Mouse (Mus musculus): ENCODE results near the gene Ubd.
"Not testable (repeated sequence)": the region's sequence is repeated elsewhere in the genome, so short reads cannot be mapped to it uniquely, and the experiment has no call there.

Gene Ubd

GRCm38 (mm10) chr17:37193656-37194055, at the start of gene Ubd:
Gene Ubd (plus strand): TSS chr17:37193892.
- DNase-seq (ENCODE audit: low read depth, low spot score): no peak

DNA sequence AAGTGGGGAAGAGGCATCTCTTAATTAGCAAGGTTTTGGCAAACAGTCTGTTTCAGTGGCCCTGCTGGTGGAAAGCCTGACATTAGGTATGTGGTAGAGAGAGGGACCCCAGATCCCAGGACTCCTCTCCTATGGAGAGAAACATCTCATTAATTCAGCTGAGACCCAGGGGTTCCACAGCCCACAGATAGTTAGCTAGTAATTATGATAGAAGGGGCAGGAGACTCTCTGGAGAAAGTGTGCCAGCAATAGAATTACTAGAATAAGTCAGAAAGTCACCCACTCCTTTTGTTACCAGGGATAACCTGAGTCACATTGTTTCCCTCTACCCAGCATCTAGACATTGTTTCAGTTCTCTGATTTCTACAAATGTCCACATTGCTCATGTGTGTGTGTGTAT, 32.3 kb upstream of the Ubd start, which contains the start of gene Olfr93:
TSS of gene Olfr93 (minus strand) at position 101 of the 400 bp plus-strand sequence.
- DNase-seq (ENCODE audit: low read depth, low spot score): no peak

DNA sequence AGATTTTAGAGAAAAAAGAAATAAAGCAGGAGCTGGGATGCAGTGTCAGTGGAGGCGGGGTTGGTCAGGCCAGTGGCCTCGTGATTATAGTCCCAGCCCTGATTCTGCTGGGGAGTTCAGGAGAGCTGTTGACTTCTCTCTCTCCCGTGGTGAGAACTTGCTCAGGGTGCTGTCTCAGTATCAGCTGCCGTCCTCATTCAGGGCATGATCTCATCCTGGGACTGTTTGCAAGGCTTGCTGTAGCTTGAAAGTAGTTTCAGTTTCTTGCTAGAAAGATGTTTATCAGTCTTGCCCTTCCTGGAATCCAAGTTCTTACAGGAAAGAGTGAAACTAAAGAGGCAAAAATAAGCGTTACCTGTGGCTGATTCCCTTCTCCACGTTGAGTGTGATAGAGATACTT, 8.2 kb upstream of the Ubd start:
- no peak for DNase-seq (ENCODE audit: low read depth, low spot score)

GRCm38 (mm10) chr17:37190711-37191110, 3.0 kb upstream of the Ubd start:
- peak; percentile 54 for DNase-seq (ENCODE audit: low read depth, low spot score)

DNA sequence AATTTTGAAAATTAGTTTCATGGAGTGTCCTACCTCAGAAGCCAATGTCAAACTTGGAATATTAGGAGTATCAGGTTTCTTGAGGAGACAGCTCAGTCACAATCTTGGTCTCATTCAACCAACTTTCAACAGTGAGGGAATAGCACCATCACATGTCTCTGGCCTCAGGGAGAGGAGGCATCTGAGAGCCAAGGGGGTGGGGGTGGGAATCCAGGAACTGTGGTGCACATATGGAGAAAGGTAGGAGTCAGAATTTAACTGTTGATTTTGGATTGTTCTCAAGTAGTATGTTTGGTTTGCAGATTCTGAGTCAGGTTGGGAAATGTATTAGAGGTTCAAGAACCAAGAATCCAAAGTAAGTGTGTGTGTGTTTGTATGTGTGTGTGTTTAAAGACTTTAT, 660 bp upstream of the Ubd start:
- DNase-seq (ENCODE audit: low read depth, low spot score): no peak

DNA sequence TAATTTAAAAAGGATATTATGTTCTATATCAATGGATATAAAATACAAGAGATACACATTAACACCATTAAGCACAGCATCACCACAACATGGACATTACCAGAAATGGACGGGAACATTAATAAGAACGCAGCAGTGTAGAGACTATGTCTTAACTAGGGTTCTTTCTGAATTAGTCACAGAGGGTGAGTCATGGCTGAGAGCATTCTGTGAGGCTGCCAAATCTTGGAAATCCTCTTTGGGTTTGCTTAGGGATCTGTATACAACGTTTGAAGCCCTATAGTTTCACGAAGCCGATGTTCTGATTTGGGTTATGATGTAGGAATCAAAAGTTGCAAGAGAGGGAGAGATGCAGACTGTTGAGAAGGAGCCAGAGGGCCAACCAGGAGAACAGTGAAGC, 1.1 kb downstream of the Ubd start:
- no peak for DNase-seq (ENCODE audit: low read depth, low spot score)

DNA sequence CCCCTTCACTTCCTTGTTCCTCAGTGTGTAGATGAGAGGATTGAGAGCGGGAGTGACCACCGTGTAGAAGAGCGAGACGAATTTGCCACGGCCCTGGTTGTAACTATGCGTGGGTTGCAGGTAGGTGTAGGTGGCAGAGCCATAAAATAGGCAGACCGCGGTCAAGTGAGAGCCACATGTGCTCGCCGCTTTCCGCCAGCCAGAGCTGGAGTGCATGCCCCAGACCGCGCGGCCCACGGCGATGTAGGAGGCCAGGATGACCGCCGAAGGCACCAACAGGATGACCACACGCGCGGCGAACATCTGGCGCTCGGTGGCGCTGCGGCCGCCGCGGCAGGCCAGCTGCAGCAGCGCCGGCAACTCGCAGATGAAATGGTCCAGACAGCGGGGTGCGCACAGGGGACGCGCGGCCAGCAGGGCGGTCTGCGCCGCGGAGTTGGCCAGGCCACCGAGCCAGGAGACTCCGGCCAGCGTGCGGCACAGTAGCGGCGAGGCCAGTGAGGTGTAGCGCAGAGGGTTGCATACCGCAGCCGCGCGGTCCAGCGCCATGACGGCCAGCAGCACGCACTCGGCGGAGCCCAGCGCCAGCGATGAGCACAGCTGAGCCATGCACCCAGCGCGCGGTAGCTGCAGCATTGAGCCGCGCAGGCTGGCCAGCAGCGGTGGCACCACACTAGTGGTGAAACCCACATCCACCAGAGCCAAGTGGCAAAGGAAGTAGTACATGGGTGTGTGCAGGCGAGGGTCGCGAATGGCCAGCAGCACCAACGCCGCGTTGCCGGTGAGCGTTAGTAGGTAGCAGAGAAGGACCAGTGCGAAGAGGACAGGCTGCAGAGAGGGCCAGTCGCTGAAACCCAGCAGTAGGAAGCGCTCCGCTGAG, 3.4 kb downstream of the Ubd start:
- DNase-seq (ENCODE audit: low read depth, low spot score): peak; percentile 52

DNA sequence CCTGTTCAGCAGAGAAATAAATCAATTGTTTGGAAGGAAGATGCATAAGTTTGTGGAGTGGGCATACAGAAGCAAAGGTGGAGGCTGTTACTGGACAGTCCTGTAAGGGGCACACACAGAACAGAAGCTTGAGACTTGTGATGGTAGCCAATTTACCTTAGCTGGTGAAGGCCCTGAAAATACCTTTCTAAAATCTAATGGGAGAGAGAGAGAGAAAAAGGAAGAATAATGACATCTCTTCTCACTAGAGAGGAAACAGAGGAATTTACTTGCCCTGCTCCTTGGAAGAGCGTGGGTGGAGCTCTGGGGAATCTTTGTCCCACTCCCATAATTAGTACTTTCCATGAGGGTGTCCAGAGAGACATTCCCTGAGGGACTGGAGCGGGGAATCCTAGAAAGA, 7.2 kb downstream of the Ubd start, which contains the start of gene Olfr94:
TSS of gene Olfr94 (minus strand) at position 101 of the 400 bp plus-strand sequence.
- no peak for DNase-seq (ENCODE audit: low read depth, low spot score)

GRCm38 (mm10) chr17:37203206-37203916, 9.7 kb downstream of the Ubd start:
- peak; percentile 85 for DNase-seq (ENCODE audit: low read depth, low spot score)

- DNase-seq (ENCODE audit: low read depth, low spot score): no peak
These were observed 10.2 kb downstream of the Ubd start for GRCm38 (mm10) chr17:37203917-37204236.

DNA sequence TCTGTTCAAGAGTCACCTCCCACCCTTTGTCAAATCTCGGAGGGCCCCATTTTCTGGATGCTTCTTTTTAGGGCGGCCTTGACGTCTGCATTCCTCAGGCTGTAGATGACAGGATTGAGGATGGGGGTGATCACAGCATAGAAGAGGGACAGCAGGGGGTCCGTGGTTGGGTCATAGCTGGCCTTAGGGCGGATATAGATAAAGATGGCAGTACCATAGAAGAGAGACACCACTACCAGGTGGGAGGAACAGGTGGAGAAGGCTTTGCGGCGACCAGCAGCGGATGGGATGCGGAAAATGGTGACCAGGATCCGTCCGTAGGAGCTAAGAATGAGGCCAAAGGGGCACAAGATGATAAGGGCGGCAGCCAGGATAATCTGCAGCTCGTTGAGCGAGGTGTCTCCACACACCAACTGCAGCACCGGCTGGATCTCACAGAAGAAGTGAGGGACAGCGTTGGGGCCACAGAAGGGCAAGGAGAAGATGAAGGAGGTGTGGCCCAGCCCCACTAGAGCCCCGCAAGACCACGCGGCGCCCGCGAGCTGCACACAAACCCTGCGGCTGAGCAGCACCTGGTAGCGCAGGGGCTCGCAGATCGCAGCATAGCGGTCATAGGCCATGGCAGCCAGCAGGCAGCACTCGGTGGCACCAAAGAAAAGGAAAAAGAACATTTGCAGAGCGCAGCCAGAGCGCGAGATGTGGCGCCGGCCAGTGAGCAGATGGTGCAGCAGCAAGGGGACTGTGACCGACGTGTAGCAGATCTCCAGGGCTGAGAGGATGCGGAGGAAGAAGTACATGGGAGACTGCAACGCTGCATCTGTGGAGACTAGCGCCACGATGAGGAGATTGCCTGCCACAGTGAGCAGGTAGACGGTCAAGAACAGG, 17.4 kb downstream of the Ubd start:
- no peak for DNase-seq (ENCODE audit: low read depth, low spot score)

DNA sequence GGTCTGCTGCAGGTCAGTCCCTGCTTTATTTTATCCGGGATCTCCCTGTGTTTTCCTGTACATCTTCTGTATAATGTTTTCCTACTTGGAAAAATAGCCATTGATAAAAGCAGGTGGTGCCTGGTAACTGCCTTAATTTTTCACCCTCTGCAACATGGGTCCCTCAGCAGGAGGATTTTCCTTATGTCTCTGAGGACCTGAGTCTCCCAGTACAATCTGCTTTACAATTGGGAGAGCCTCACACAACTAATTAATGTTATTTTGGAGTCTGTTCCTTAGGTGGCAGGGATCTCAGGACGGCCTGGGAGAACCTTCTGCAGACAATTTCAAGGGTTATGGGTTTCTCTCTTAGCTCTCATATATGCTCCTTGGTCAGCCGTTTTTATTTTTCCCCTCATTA, 19.3 kb downstream of the Ubd start, which contains the start of gene Olfr95:
TSS of gene Olfr95 (minus strand) at position 101 of the 400 bp plus-strand sequence.
- DNase-seq (ENCODE audit: low read depth, low spot score): no peak

DNA sequence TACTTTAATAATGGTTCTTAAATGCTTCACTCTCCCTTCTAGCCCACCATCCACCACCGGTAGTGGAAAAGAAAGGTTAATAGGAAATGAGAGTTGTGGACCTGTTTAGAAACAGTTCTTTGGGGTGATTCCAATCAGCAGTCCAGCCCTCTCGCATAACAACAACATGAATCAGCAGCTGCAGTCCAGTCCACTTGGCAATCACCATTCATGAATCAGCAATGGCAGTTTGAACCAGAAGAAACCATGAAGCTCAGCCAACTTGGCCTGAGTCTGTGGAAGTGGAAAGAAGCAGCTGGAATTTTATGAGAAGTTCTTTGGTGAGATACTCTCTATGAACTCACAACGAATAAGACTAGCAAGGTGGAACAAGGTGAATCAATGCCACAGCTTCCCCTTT, 24.8 kb downstream of the Ubd start:
- DNase-seq (ENCODE audit: low read depth, low spot score): no peak

GRCm38 (mm10) chr17:37219846-37220245, 26.2 kb downstream of the Ubd start, which contains the start of gene Olfr96:
Gene Olfr96 (plus strand): TSS chr17:37220146.
- no peak for DNase-seq (ENCODE audit: low read depth, low spot score)

DNA sequence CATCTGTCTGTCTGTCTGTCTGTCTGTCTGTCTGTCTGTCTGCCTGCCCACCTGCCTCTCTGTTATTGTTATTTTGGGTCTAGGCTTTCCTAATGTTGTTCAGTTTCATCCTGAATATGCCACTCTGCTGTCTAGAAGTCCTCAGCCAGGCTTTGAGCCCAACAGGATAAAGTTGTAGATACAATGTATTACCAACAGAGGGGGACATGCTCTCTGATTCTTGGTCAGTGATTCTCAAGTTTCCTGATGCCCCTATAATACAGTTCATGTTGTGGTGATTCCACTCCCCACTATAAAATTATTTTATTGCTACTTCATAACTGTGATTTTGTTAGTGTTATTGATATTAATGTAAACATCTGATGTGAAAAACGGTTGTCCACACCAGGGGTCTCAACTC, 28.2 kb downstream of the Ubd start:
- no peak for DNase-seq (ENCODE audit: low read depth, low spot score)

DNA sequence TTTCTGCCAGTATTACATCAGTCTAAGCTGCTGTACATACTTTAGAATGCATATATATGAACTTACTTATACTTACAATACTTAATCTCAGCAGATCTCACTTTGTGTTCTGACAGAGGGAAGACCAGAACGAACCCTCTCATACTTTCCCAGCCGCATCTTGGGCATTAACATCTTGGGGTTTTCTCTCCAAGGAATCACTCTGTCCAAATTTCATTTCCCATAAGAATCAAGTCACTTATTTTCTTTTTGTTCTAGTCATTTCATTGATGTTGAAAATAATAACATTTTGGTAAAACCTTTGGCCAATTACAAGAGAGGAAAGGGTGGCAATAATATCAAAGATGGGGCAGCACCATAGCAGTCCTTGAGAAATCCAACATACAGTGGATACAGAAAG, 43.5 kb downstream of the Ubd start, which contains the start of gene Olfr97:
TSS of gene Olfr97 (minus strand) at position 101 of the 400 bp plus-strand sequence.
- not testable (repeated sequence) for DNase-seq (ENCODE audit: low read depth, low spot score)

- DNase-seq (ENCODE audit: low read depth, low spot score): no peak
These were observed 48.5 kb downstream of the Ubd start for GRCm38 (mm10) chr17:37242198-37242597.
